Mouse (Mus musculus) E14TG2a.4 (cell line): Measurements from ENCODE around the gene Rps21.

Source experiments
- H3K27me3 ChIP-seq: 2 replicates; pipeline ENCODE4 v1.6.1; 2014; ENCODE audit warnings: low read length, control low read depth; ENCODE audit not compliant: insufficient read depth
- H3K36me3 ChIP-seq: 2 replicates; pipeline ENCODE4 v1.6.1; 2014; ENCODE audit warnings: low read length, control low read depth; ENCODE audit not compliant: insufficient read depth
- H3K4me1 ChIP-seq: replicated peaks from 2 replicates; pipeline ENCODE4 v1.6.1; 2014; ENCODE audit warnings: low read depth, low read length, control low read depth
- H3K4me3 ChIP-seq: replicated peaks from 2 replicates; pipeline ENCODE4 v1.5.1; 2014; ENCODE audit warnings: mild to moderate bottlenecking, low read length
- H3K9me3 ChIP-seq: 2 replicates; pipeline ENCODE4 v1.6.1; 2014; ENCODE audit warnings: low read length, control low read depth
- CTCF ChIP-seq: conservative IDR thresholded peaks from 2 replicates; pipeline ENCODE4 v1.5.1; 2014; ENCODE audit warnings: low read length
- NANOG ChIP-seq: IDR thresholded peaks from 2 replicates; pipeline ENCODE4 v1.6.1; 2014; ENCODE audit warnings: borderline replicate concordance, low read length, mixed read lengths
- POU5F1 ChIP-seq: IDR thresholded peaks from 2 replicates; pipeline ENCODE4 v1.6.1; 2014; ENCODE audit warnings: low read length, borderline replicate concordance

Gene Rps21

GRCm38 (mm10) chr2:180302201-180302600 lies 45.0 kb downstream of the Rps21 start:
- TF ChIP-seq POU5F1, result no peak
- TF ChIP-seq CTCF, result no peak; the same call in 1 of the 2 replicates
- H3K27me3 ChIP-seq, result no peaks in the 10 kb centered on the region; the same call in 1 of the 2 replicates
- peaks cover 16% of the 10 kb centered on the region; the same call in 1 of the 2 replicates for H3K4me1 ChIP-seq
- no peaks in the 10 kb centered on the region for H3K9me3 ChIP-seq
- no peaks in the 10 kb centered on the region for H3K36me3 ChIP-seq
- no peak overlapping the region for H3K4me3 ChIP-seq

DNA sequence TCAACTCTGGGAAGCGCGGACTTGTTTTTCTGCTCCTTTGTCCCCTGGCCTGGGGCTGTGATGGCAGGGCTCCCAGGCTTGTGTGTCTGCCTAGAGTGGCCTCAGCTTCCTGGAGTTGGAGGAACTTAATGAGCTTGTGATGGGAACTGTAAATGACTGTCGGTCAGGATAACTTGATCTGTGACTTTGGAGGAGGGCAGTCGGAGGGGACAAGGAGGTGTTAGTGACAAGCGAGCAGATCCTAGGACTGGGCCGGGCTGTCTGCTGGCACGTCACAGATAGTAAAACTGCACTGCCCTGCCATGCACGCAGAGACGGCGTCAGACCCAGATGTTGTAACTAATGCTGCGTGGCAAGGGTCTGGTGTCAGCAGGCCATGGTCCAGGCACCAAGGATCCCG lies 46.3 kb downstream of the Rps21 start:
- Histone ChIP-seq H3K4me3 (no peak overlapping the region), H3K9me3 (no peaks in the 10 kb centered on the region), H3K27me3 (no peaks in the 10 kb centered on the region; the same call in 1 of the 2 replicates), H3K36me3 (no peaks in the 10 kb centered on the region), H3K4me1 (peaks cover 14% of the 10 kb centered on the region; the same call in 1 of the 2 replicates)
- TF ChIP-seq CTCF (no peak), POU5F1 (no peak), NANOG (no peak)

DNA sequence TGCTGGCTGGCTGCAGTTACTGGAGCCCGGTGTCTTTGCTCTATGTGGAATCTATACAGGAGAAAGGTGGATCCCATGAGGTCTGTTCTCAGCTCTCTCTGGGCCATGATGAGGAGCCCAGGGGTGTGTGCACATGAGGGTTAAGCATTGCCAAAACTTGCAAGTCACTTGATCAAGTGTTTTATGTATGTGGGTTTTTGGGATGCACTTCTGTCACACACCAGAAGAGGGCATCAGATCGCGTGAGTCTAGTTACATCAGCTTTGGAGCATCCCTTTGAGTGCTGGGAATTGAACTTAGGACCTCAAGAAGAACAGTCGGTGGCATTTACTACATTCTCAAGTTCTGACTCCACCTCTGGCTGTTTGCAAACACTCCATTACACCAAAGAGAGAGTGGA lies 47.4 kb downstream of the Rps21 start:
- Histone ChIP-seq H3K4me1 (peaks cover 14% of the 10 kb centered on the region; the same call in 1 of the 2 replicates), H3K9me3 (no peaks in the 10 kb centered on the region), H3K36me3 (no peaks in the 10 kb centered on the region), H3K4me3 (no peak overlapping the region), H3K27me3 (no peaks in the 10 kb centered on the region; the same call in 1 of the 2 replicates)
- TF ChIP-seq POU5F1, result no peak
- no peak for TF ChIP-seq NANOG
- TF ChIP-seq CTCF, result no peak

- TF ChIP-seq NANOG (no peak), CTCF (no peak), POU5F1 (no peak)
- no peaks in the 10 kb centered on the region for H3K36me3 ChIP-seq
- H3K4me3 ChIP-seq, result no peak overlapping the region
- H3K9me3 ChIP-seq, result no peaks in the 10 kb centered on the region
- peaks cover 8% of the 10 kb centered on the region; the same call in 1 of the 2 replicates for H3K4me1 ChIP-seq
- H3K27me3 ChIP-seq, result peaks cover under 1% of the 10 kb centered on the region
Observed at GRCm38 (mm10) chr2:180305490-180305889, 48.3 kb downstream of the Rps21 start.

DNA sequence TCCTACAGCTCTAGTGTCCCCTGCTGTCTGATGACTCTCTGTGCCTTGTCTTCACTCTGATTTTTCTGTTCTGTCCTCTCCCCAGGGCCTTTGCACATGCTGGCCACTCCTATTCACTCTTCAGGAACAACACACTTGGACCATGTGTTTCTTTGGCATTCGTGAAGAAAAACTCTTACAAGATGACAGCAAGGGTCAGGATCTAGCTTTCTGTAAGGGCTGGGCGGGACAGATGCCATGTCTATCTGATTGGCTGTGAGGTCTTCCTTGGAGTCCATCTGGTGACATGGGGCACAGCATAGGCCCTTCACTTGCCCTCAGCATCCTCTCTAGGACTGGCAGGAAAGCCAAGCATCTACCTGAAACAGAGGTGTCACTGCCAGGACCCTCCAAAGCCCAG lies 48.8 kb downstream of the Rps21 start:
- H3K27me3 ChIP-seq, result peaks cover 5% of the 10 kb centered on the region
- H3K9me3 ChIP-seq, result no peaks in the 10 kb centered on the region
- no peak overlapping the region for H3K4me3 ChIP-seq
- H3K4me1 ChIP-seq, result 0 out of 2 replicates have a peak, but pooled peaks cover 6% of the 10 kb centered on the region
- no peaks in the 10 kb centered on the region for H3K36me3 ChIP-seq
- TF ChIP-seq NANOG (no peak), POU5F1 (no peak), CTCF (no peak)

GRCm38 (mm10) chr2:180306423-180307168 lies 49.4 kb downstream of the Rps21 start:
- H3K36me3 ChIP-seq, result no peaks in the 10 kb centered on the region
- H3K4me1 ChIP-seq, result 0 out of 2 replicates have a peak, but pooled peaks cover 6% of the 10 kb centered on the region
- peaks cover 6% of the 10 kb centered on the region for H3K27me3 ChIP-seq
- H3K9me3 ChIP-seq, result no peaks in the 10 kb centered on the region
- TF ChIP-seq POU5F1 (no peak), CTCF (no peak), NANOG (no peak)
- no peak overlapping the region for H3K4me3 ChIP-seq

GRCm38 (mm10) chr2:180307680-180308079 lies 50.5 kb downstream of the Rps21 start:
- Histone ChIP-seq H3K9me3 (no peaks in the 10 kb centered on the region), H3K4me1 (0 out of 2 replicates have a peak, but pooled peaks cover 6% of the 10 kb centered on the region), H3K27me3 (peaks cover 6% of the 10 kb centered on the region), H3K4me3 (no peak overlapping the region), H3K36me3 (no peaks in the 10 kb centered on the region)
- TF ChIP-seq POU5F1 (no peak), NANOG (no peak), CTCF (no peak)
